Mouse (Mus musculus): ENCODE measurements around the gene Cabin1.

DNA sequence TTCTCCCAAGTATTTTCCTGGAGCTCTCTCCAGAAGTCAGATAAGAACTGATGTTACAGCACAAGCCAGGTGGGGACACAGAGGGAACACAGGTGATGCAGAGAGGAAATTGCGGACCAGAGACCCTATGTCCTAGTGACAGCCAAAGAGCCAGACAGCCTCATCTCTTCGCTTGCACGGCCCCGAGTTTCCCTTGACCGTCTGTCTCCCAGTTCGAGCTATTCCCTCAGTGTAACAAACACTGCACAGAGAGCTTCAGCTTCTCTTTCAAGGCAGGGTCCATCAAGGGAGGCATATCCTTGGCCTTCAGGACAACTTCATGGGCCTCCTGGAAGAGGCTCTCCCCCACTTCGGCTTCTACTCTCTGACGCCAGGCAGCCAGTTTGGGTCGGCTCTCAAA is 10.4 kb upstream of the Cabin1 start:
- TF ChIP-seq CTCF (IDR thresholded peaks at IDR 0.05; ENCODE audit: low read depth) (no peak), EP300 (optimal IDR thresholded peaks at IDR 0.05) (no peak)

Data from stomach, postnatal 0 days (tissue).